ENCODE assay signal across 8 mouse cellular contexts in genomic region chr2:120606021-120606690, GRCm38 (mm10). TPM values are rescaled to one million over a fixed set of nuclear protein-coding genes. Genes with fewer than 3 reads are reported as not detected.
DNase-seq lines count a peak whose midpoint lies in the region.

No protein-coding gene starts in this region.

- DNase-seq in adrenal gland, adult (ENCODE audit: inconsistent age in 2 of 2, low spot score in 1 of 2), result peak; percentile 17 to 57
- DNase-seq in adrenal gland, postnatal 4 days (ENCODE audit: low spot score in 2 of 2), result no peak
- peak; percentile 25 to 63 for DNase-seq in layer of hippocampus, adult 18-20 months (ENCODE audit: low spot score in 2 of 2)
- no peak for DNase-seq in layer of hippocampus, adult 9-10 months (ENCODE audit: low spot score)
- peak; percentile 55 for DNase-seq in thymus, postnatal 0 days (ENCODE audit: low spot score)
- no peak for DNase-seq in thymus, postnatal 36 days
- peak; percentile 18 for DNase-seq in thymus, postnatal 4 days
- DNase-seq in embryo, embryonic 10.5 days (ENCODE audit: low spot score), result no peak

RNA-seq across cellular contexts. Expression of gene Haus2, which starts 3.0 kb away (rescaled TPM):
- 10 to 100 TPM; 20.6 to 24.1 TPM for total RNA-seq in adrenal gland, postnatal 4 days (2021)
- 10 to 100 TPM; 12.1 to 12.2 TPM for total RNA-seq in layer of hippocampus, adult 18-20 months (2021)
- 20.5 and 25.8 TPM in 2 replicates for polyA plus RNA-seq in thymus, postnatal 0 days (2015; fragmentation: Nextera tagmentation; extraction: Ambion mirVana)

RNA-seq across cellular contexts. Expression of gene Lrrc57, which starts 3.2 kb away (rescaled TPM):
- total RNA-seq in adrenal gland, postnatal 4 days (2021), result 10 to 100 TPM; 17.3 to 21.9 TPM
- total RNA-seq in layer of hippocampus, adult 18-20 months (2021), result 10 to 100 TPM; 30.9 to 32.2 TPM
- 22.0 and 25.2 TPM in 2 replicates for polyA plus RNA-seq in thymus, postnatal 0 days (2015; fragmentation: Nextera tagmentation; extraction: Ambion mirVana)

RNA-seq across cellular contexts. Expression of gene Stard9, which starts 22.8 kb away (rescaled TPM):
- 10 to 100 TPM; 23.7 to 26.2 TPM for total RNA-seq in adrenal gland, postnatal 4 days (2021)
- total RNA-seq in layer of hippocampus, adult 18-20 months (2021), result 1 to 10 TPM; 7.5 to 8.2 TPM
- polyA plus RNA-seq in thymus, postnatal 0 days (2015; fragmentation: Nextera tagmentation; extraction: Ambion mirVana), result 1.5 and 2.3 TPM in 2 replicates

RNA-seq across cellular contexts. Expression of gene Snap23, which starts 38.7 kb away (rescaled TPM):
- 10 to 100 TPM; 51.7 to 60.1 TPM for total RNA-seq in adrenal gland, postnatal 4 days (2021)
- total RNA-seq in layer of hippocampus, adult 18-20 months (2021), result 10 to 100 TPM; 15.4 to 19.2 TPM
- polyA plus RNA-seq in thymus, postnatal 0 days (2015; fragmentation: Nextera tagmentation; extraction: Ambion mirVana), result 33.9 and 40.6 TPM in 2 replicates

RNA-seq across cellular contexts. Expression of gene Zfp106, which starts 42.5 kb away (rescaled TPM):
- total RNA-seq in adrenal gland, postnatal 4 days (2021), result 100 to 1,000 TPM; 104 TPM
- 100 to 1,000 TPM; 169 to 182 TPM for total RNA-seq in layer of hippocampus, adult 18-20 months (2021)
- polyA plus RNA-seq in thymus, postnatal 0 days (2015; fragmentation: Nextera tagmentation; extraction: Ambion mirVana), result 50.0 and 59.5 TPM in 2 replicates

Comparison
In these comparisons a context has a peak if more than half of its experiments do, and no peak if none do; other contexts are left out.
1. DNase-seq: peak in adrenal gland, adult (2 of 2), layer of hippocampus, adult 18-20 months (2 of 2), thymus, postnatal 0 days (single experiment) and thymus, postnatal 4 days (single experiment); none in adrenal gland, postnatal 4 days (0 of 2), layer of hippocampus, adult 9-10 months (single experiment), thymus, postnatal 36 days (0 of 2) and embryo, embryonic 10.5 days (single experiment).